Mouse (Mus musculus) spleen, postnatal 10 days (tissue): ENCODE results near the gene Ctf2.
A peak's percentile ranks its signal among the peaks of the same experiment; 100 is the strongest.
"Not testable (repeated sequence)": the region's sequence is repeated elsewhere in the genome, so short reads cannot be mapped to it uniquely, and the experiment has no call there.

Source experiments
- DNase-seq, 2 experiments: peaks; one replicate each; pipeline ENCODE4 v3.0.0; 2021 to 2022; ENCODE audit warnings: low spot score in 2 of 2

The Ctf2 gene

DNA sequence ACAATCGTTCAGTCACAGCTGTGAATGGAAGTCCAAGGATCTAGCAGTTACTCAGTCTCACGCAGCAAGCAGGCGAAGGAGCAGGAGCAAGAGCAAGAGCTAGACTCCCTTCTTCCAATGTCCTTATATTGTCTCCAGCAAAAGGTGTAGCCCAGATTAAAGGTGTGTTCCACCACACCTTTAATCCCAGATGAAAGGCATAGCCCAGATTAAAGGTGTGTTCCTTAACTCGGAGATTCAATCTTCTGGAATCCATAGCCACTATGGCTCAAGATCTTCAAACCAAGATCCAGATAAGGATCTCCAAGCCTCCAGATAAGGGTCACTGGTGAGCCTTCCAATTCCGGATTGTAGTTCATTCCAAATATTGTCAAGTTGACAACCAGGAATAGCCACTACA, at the start of gene Ctf2:
Gene Ctf2 (minus strand): TSS at position 101 of the 400 bp plus-strand sequence.
- DNase-seq, result not testable (repeated sequence)

DNA sequence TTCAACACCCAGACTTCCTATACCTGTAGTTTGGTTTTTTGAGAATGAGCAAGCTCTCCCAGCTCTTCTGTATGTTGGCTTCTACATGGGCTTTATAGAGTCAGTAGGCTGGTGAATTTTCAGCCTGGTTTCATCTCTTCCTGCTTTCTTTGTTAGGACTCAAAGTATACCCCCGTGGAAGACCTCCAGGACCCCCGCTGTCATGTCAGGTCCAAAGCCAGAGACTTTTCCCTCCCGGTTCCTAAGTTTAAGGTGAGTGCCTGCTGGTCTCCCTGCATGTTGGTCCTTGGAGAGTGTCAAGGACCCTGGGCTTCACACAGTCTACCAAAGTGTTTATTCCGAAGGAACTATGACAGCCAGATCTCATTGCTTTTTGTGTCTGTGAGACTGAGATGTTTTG, 46.4 kb upstream of the Ctf2 start:
- DNase-seq, result no peak

DNA sequence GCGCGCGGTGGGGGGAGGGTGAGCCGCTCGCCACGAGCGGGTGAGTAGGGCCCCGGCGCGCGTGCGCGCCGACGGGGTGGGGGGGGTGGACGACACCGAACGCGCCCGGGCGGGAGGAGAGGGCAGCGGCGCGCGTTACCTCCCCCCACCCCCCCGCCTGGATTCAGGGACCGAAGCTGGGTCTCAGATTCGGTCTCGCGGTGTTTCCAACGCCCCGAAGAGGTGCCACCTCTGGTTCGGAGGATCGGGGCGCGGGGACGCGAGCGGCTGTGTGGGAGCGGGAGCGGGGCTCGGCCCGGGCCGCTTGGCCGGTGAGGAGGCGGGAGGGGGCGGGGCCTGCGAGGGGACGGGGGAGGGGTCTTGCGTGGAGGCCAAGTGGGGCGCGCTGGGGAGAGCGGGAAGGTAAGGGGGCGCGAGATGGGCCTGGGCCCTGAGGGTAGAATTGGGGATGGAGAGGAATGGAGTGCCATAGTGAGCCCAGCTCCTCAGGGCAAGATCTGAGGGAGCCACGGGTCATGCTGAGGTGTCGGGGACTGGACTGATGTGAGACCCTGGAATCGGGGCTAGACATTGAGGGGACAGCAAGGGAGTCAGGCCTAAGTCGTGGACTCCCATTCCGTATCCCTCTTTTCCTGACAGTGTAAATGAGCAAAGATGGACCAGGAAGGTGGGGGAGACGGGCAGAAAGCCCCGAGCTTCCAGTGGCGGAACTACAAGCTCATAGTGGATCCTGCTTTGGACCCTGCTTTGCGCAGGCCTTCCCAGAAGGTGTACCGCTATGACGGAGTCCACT, 45.7 kb upstream of the Ctf2 start:
- DNase-seq, result peak; percentile 68 to 73

DNA sequence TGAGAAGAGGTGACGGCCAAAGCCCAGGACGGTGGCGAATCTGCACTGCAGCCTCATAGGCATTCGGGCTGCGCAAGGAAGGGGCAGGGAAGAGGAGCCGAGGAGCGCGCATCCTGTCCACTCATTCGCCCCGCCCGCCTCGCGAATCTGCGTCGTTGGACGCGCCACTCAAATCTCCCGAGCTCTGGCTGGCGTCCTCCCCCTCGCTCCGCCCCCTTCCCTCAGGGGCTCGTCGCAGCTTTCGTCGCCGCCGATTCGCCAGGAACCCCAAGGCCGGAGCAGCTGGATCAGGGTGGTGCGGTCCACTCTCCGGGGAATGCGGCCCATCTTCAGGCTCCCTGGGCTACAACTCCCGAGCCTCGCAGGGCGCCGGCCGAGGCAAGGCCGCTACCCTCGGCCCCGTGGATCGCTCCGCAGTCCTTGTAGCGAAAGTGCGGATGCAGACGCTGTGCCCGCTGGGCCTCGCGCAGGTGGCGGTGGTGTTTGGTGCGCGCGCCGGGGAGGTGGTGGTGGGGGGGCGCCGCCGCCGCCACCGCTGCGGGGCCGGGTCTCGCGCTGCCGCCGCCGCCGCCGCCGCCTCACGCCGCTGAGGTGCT, 45.0 kb upstream of the Ctf2 start:
- DNase-seq, result peak; percentile 95 to 98

DNA sequence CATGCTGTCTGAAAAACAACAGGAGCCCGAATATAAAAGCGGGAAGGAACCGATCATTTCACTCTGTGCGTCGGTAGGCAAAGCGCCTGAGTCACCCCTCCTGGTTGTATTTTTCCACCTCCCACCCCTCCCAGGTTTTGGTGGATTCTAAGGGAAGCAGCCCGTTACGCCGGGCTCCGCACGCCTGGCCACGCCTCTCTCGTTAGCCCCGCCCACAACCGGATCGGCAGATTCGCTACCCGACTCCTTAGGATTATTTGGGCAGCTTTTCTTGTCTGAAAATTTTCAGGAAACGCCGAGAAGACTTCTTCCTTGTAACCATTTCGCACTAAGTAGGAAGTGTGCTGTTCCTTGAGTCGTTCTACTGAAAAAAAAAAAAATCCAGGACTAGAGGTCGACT, 44.5 kb upstream of the Ctf2 start, which contains the start of gene Setd1a:
Gene Setd1a (plus strand): TSS at position 245 of the 400 bp plus-strand sequence.
- DNase-seq, result peak; percentile 91 to 94

DNA sequence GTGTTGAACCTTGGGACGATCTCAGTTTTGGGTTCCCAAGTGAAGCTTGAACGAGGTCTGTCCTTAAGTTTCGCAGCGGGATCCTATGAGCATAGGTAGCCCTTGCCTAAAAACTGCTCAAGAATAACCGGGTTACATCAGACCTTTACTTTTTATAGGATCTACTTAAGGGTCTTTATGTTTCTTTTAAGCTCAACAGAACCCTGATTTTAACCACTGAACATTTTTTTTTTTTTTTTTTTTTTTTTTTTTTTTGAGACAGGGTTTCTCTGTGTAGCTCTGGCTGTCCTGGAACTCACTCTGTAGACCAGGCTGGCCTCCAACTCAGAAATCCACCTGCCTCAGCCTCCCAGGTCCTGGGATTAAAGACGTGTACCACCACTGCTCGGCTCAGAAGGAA, 43.9 kb upstream of the Ctf2 start:
- not testable (repeated sequence) for DNase-seq

DNA sequence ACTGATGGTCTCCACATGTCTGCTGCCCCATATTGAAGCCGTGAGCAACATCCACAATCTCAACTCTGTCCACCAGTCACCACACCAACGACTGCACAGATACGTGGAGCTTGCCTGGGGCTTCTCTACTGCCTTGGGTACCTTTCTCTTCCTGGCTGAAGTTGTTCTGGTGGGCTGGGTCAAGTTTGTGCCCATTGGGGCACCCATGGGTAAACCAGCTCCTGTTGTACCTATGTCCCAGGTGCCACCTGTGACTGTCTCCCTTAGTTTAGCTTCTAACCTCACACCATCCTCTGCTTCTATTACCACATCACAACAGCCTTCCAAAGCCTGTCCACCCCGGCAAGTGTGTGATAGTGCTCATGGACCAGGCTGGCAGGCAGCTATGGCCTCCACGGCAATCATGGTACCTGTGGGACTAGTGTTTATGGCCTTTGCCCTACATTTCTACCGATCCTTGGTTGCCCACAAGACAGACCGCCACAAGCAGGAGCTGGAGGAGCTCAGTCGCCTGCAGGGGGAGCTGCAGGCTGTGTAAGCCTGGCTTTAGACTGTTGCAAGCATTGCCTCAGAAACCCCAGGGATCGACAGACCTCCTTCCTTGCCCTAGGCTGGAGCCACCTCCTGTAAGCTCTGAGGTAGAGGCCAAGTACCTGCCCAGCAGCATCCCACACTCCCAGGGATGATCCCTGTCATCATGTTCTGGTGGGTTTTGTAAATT, 41.9 kb upstream of the Ctf2 start:
- DNase-seq, result peak; percentile 61 to 86

DNA sequence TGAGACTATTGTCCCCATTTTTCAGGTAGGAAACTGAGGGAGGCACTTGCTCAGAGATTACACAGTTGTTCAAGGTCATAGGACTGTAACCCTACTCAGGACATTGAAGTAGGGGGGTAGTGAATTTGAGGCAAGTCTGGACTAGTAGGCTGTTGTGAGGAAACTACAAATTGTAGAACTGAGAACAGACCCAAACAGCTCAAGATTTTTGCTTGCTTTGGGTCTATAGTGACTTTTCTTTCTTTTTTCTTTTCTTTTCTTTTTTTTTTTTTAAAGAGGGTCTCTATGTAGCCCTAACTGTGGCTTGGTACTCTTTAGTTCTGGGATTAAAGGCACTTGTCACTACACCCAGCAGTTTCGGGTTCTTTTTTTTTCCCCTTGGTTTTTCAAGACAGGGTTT, 40.6 kb upstream of the Ctf2 start:
- DNase-seq, result no peak

DNA sequence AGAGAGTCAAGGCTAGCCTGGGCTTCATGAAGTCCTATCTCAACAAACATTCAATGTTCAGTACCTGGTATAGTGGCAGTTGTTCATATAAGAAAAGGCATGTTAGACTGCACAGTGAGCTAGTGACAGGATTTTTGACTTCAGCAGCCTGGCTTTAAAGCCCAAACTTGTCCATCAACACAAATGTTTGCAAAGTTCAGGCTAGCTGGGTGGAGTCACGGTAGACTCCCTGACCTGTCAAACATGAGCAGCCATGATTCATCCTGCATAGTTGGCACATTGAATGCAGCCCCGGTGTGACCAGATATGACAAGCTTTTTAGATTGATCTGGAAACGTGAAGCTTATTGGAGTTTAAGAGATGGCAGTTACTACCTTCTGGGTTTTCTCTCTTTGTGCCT, 40.1 kb upstream of the Ctf2 start:
- DNase-seq, result no peak

DNA sequence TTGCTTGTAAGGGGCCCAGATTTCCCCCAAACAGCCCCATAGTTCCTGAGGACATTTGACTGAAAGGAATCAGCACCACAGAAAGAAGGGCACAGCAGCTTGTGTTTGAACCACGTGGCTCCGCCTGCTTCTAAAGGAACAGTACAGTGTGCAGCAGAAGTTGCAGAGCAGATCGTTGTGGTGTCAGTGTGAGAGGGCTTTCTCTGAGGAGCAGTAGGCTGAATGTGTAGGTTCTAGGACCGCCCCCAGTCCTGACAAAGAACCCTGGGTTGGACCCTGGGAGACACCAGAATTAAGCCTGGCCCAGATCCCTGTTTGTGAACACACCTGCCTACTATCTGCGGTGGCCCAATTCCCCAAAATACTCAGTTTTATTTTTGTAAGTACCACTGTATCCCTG, 39.3 kb upstream of the Ctf2 start:
- peak in 1 of 2 experiments; percentile 25 for DNase-seq

DNA sequence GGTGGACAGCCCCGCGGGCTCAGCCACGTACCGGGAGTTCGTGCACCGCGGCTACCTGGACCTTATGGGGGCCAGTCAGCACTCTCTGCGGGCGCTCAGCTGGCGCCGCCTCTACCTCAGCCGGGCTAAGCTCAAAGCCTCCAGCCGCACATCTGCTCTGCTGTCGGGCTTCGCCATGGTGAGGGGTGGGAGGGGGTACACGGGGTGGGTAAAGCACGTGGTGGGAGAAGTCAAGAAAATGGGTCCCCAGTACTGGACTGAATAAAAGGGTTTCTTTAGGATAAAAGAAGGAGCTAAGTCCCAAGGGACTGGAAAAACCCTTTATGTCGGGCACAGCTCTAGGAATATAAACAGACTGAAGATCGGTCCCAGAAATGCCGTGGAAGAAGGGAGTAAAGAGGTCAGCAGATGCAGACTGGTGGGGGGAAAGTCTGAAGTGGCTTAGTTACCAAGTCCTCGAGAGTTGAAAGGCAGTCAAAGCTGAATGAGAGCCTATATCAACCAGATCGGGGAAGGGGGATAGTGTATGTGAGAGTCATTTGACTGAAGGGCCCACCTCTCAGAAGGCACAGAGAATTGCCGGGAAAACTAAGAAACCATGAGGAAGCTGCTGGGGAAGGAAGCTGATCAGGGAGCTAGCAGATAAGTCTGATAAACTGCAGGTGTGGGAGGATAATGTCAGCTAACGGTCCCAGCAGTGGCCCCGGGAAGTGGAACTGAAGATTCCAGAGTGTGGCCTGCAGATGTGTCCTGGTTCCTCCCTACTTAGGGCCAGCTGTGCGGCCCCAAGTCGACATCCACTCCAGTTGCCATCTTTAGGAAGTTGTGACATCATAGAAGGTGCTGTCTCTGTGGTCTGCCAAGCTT, 38.3 kb upstream of the Ctf2 start:
- DNase-seq, result peak; percentile 36 to 37

DNA sequence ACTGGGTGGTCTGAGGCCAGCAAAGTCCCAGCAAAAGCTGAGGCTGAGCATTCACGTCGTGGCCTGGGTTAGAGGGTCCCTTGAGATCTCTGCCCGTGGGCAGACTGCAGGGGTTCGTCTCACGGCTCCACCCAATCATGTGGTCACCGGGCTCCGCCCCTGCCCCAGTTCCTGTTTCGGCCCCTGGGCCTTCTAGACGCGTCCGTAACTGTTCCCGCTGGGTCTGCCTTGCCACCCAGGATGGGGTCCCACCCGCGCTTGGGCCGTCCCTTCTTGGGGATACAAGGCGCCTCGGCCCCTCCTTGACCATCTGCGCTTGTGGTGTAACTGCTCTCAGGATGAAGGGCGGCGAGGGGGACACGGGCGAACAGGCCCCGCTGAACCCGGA, 37.7 kb upstream of the Ctf2 start, which contains the start of gene Orai3:
Gene Orai3 (plus strand): TSS at position 165 of the 388 bp plus-strand sequence.
- DNase-seq, result peak; percentile 86 to 87

DNA sequence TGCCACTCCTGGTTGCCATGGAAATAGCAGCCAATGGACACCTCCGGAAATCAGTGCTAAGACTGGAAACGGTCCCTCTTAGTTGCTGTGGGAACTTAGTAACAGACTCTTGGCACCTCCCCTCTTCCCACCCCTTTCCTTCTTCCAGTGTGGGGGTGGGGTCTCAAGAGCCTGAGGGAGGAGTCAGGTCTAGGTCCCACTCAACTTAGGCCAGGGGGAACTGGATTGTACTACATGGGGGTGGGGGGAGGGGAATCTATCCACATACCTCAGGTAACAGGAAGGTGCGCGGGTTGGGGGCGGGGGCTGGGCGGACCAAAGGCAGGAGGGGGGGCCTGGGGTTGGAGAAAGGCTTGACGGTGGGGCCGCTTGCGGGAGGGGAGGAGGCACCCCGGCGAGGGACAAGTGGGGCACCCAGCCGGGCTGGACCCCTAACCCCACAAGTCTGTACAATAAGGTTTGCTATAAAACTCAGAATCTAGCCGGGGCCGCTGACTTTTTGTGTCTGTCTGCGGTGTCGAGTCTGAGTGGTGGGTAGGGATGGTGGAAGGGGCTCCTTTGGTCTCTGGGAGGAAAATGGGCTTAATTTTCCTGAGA, 37.1 kb upstream of the Ctf2 start:
- DNase-seq, result peak; percentile 59 to 74

DNA sequence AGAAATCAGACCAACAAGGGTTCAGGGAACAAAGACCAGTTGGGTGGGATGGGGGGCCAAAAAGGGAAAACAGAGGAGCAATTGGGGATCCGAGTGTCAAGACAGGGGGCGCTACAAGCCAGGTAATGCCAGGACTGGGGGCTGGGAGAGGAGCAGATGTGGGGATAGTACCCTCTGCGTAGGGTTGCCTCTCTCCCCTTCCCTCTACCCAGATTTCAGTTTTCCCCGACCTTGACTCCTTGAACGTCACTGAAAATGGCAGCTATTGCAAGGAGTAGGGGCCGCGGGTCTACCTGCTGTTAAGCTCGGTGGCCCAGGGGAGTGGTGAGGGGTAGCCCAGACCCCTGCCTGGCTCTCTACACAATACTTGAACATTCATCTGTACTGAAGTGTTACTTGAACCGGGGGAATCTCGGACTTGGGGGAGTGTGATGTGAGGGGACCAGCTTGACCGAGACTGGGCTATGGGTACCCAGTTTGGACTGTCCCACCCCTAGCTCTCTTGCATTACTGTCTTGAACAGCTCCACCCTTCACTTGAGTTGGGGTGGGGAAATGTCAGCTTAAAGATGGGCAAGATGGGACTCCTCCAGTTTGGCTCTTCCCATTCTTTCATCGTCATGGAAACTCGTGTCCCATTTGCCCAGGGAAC, 36.5 kb upstream of the Ctf2 start:
- DNase-seq, result peak; percentile 41 to 60

DNA sequence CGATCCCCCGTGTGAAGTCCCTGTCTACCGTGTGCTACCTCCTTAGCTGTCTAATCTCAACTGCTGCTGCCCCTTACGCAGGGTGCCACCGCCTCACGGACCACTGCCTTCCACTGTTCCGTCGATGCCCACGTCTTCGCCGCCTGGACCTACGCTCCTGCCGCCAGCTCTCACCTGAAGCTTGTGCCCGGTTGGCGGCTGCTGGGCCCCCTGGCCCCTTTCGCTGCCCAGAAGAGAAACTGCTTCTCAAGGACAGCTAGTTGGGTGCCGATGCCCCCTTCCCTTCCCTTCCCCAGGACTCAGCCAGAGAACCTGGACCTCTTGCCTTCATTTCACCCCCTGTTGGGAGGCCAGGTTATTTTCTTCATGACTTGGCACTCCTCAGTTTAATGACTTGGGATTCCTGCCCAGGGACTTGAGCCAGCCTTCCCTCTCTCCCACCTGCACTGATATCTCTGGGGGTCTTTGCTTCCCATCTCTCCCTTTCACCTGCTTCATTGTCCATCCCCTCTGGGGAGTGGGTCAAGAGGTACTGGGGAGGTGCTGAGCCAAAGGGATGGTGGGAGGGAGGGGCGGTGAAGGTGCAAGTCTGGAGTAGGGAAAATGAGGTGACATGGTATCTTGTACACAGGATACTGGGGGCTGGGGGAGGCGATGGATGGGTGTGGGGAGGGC, 35.8 kb upstream of the Ctf2 start:
- peak in 1 of 2 experiments; percentile 34 for DNase-seq

DNA sequence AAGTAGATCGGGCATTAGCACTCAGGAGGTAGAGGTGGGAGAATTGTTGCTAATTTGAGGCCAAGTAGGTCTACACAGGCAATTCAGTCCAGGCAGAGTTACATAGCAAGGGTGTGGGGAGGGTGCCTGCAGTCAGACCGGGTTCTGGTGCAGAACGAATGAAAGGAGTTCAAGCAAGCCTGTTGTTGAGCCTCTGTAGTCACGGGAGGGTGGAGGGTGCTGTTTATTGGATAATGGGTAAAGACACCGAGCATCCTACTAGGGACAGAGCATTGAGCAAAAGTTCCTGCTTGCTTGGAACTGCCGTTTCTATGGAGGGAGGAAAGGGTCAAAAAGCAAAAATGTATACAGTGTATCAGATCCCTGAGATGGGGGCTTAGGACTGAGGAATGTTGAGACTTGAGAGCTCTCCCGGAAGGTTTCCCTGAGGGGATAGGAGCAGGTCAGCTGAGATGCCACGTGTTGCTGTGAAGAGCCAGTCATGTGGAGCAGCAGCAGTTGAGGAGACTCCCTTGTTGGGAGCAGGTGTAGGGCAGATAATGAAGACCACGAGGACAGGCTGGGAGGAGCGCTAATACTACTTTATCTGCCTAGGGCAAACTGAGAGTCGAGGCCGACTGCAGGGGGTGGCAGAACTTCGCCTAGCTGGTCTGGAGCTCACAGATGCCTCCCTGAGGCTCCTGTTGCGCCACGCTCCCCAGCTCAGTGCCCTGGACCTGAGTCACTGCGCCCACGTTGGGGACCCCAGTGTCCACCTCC, 35.1 kb upstream of the Ctf2 start:
- peak; percentile 75 to 81 for DNase-seq

DNA sequence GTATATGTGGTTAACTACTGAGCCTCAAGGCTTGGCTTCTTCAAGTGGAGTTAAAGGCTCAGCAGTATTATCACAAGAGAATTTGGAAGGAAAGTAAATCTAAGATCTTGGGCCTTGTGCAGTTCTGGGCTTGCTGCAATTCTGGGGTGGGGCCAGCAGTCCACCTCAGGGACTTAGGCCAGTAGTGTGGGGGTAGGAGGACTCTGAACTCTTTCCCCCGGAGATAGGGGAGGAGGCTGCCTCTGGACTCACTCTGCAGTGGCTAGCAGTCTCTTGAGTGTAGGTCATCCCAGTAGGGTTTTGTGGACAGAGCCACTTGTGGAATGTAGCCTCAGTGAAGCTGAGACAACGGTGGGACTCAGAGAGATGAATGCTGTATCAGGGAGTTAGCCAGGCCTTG, 33.8 kb upstream of the Ctf2 start:
- DNase-seq, result no peak

DNA sequence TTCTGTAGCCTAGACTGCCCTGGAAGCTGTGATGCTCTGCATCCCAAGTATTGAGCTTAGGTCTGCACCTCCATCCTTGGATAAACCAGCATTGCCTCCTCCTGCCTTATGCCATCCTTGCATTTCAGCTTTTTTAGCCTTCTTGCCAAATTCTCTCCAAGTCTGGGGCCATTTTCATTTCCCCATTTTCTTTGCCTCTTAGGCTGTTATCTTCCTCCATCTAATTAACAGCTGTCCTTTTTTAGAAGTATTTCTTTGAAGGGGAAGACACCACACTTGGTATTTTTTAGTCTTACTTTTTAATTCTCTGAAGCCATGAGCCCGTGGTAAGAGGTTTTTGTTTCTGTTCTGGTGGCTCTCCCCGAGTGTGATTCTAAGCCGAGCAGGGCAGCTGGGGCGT, 31.7 kb upstream of the Ctf2 start:
- no peak for DNase-seq

DNA sequence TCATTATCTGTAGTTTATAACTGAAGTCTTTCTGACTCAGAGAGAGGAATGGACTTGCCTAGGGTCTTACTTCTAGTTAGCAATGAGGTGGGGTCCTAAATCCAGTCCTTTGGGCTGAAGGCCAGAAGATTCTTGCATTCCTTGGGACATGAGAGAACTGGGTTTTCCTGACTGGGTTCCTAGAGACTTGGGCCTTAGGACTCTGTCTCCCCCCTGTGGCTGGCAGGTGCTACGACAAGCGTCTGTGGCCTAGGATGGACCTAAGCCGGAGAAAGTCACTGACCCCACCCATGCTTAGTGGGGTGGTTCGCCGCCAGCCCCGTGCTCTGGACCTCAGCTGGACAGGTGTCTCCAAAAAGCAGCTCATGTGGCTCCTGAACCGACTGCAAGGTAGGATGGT, 29.1 kb upstream of the Ctf2 start:
- peak; percentile 74 to 83 for DNase-seq
